Mouse (Mus musculus): ENCODE results near the gene Olfr110. TPM values are rescaled to one million over a fixed set of nuclear protein-coding genes. Genes with fewer than 3 reads are reported as not detected.
"Not testable (repeated sequence)": the region's sequence is repeated elsewhere in the genome, so short reads cannot be mapped to it uniquely, and the experiment has no call there.

Gene Olfr110
- total RNA-seq (2021): not detected
- long read RNA-seq, experiment 1: 0 reads
- long read RNA-seq, experiment 2: 0 reads

- no peak for DNase-seq
Observed at GRCm38 (mm10) chr17:37491930-37492518, at the start of gene Olfr110. TSS of gene Olfr110 (plus strand) at chr17:37492468.

GRCm38 (mm10) chr17:37445180-37445579 lies 47.1 kb upstream of the Olfr110 start, which contains the start of gene Olfr108:
TSS of gene Olfr108 (plus strand) at chr17:37445480.
- no peak for DNase-seq

- no peak for DNase-seq
Observed at GRCm38 (mm10) chr17:37458616-37459015, 33.7 kb upstream of the Olfr110 start, which contains the start of gene Olfr109. TSS of gene Olfr109 (plus strand) at chr17:37458916.

- DNase-seq: no peak
Observed at GRCm38 (mm10) chr17:37483452-37483851, 8.8 kb upstream of the Olfr110 start, which contains the start of gene H2-M2. TSS of gene H2-M2 (minus strand) at chr17:37483552.

- DNase-seq: no peak
Observed at GRCm38 (mm10) chr17:37507730-37508129, 15.5 kb downstream of the Olfr110 start, which contains the start of gene Olfr111. TSS of gene Olfr111 (plus strand) at chr17:37508030.

GRCm38 (mm10) chr17:37524612-37525011 lies 32.3 kb downstream of the Olfr110 start:
- DNase-seq: not testable (repeated sequence)

- DNase-seq: not testable (repeated sequence)
Observed at GRCm38 (mm10) chr17:37525427-37525826, 33.2 kb downstream of the Olfr110 start.

GRCm38 (mm10) chr17:37535173-37535572 lies 42.9 kb downstream of the Olfr110 start:
- no peak for DNase-seq

- DNase-seq: not testable (repeated sequence)
Observed at GRCm38 (mm10) chr17:37538416-37538815, 46.1 kb downstream of the Olfr110 start.

- DNase-seq: no peak
Observed at GRCm38 (mm10) chr17:37541454-37542119, 49.3 kb downstream of the Olfr110 start.

GRCm38 (mm10) chr17:37543800-37544435 lies 51.6 kb downstream of the Olfr110 start:
- DNase-seq: no peak

Other genes with a start within 250 kb of the Olfr110 start
- gene Olfr98, start 228.7 kb upstream of the Olfr110 start, total RNA-seq (2021): not detected
- 1 to 10 TPM; 1.7 to 2.2 TPM for gene H2-M3, start 222.2 kb upstream of the Olfr110 start, total RNA-seq (2021)
- not detected for gene Olfr99, start 209.0 kb upstream of the Olfr110 start, total RNA-seq (2021)
- not detected for gene Olfr101, start 188.2 kb upstream of the Olfr110 start, total RNA-seq (2021)
- not detected for gene Olfr102, start 175.4 kb upstream of the Olfr110 start, total RNA-seq (2021)
- gene Olfr103, start 152.8 kb upstream of the Olfr110 start, total RNA-seq (2021): not detected
- gene Olfr104-ps, start 132.9 kb upstream of the Olfr110 start, total RNA-seq (2021): not detected
- gene Olfr105-ps, start 113.4 kb upstream of the Olfr110 start, total RNA-seq (2021): not detected
- gene Olfr106-ps, start 102.1 kb upstream of the Olfr110 start, total RNA-seq (2021): not detected
- gene Olfr107, start 93.2 kb upstream of the Olfr110 start, total RNA-seq (2021): not detected
- gene Olfr108, start 47.0 kb upstream of the Olfr110 start, total RNA-seq (2021): not detected
- gene Olfr109, start 33.6 kb upstream of the Olfr110 start, total RNA-seq (2021): not detected
- gene H2-M2, start 8.9 kb upstream of the Olfr110 start, total RNA-seq (2021): not detected
- gene Olfr111, start 15.6 kb downstream of the Olfr110 start, total RNA-seq (2021): not detected
- not detected for gene Olfr112, start 77.0 kb downstream of the Olfr110 start, total RNA-seq (2021)
- gene Olfr113, start 85.2 kb downstream of the Olfr110 start, total RNA-seq (2021): not detected
- gene Olfr114, start 100.3 kb downstream of the Olfr110 start, total RNA-seq (2021): not detected
- under 1 TPM; 0.11 to 0.26 TPM for gene Olfr115, start 134.6 kb downstream of the Olfr110 start, total RNA-seq (2021)
- gene Olfr116, start 134.7 kb downstream of the Olfr110 start, total RNA-seq (2021): not detected
- gene Olfr117, start 171.3 kb downstream of the Olfr110 start, total RNA-seq (2021): not detected
- not detected for gene Olfr118, start 174.5 kb downstream of the Olfr110 start, total RNA-seq (2021)
- gene Olfr119, start 204.1 kb downstream of the Olfr110 start, total RNA-seq (2021): not detected
- not detected for gene Olfr120, start 229.3 kb downstream of the Olfr110 start, total RNA-seq (2021)